ENCODE assay signal across 20 mouse cellular contexts in genomic region chr1:182436746-182437145, GRCm38 (mm10).
"Had no signal": no experiment of that assay in that cellular context is flagged by ENCODE, and none has a peak within 500 bp of the region (broad histone marks: within the 10 kb centered on the region; RNA-seq: fewer than 3 reads in every experiment).

No protein-coding gene starts in this region.

- H3K4me1 ChIP-seq: limb, embryonic 12.5 days; midbrain, embryonic 12.5 days; midbrain, embryonic 15.5 days; neural tube, embryonic 12.5 days had no signal

- H3K27me3 ChIP-seq: kidney, embryonic 15.5 days; limb, embryonic 12.5 days; limb, embryonic 15.5 days; midbrain, embryonic 12.5 days; midbrain, embryonic 15.5 days; neural tube, embryonic 12.5 days; neural tube, embryonic 15.5 days had no signal

- H3K4me3 ChIP-seq: kidney, embryonic 15.5 days; layer of hippocampus, adult 2 months; limb, embryonic 12.5 days; limb, embryonic 15.5 days; midbrain, embryonic 12.5 days; midbrain, embryonic 15.5 days; neural tube, embryonic 12.5 days; neural tube, embryonic 15.5 days had no signal

- H3K27ac ChIP-seq: kidney, embryonic 15.5 days; layer of hippocampus, adult 2 months; limb, embryonic 12.5 days; limb, embryonic 15.5 days; liver, embryonic 14.5 days; macrophage; midbrain, embryonic 12.5 days; midbrain, embryonic 15.5 days; neural tube, embryonic 12.5 days; neural tube, embryonic 15.5 days; stomach, postnatal 0 days had no signal

- DNase-seq: kidney, adult 8-10 months; layer of hippocampus, adult 9-11 months; liver, postnatal 0 days; lung, embryonic 14.5 days; right cerebral cortex, adult 18-20 months; right cerebral cortex, postnatal 14 days; right cerebral cortex, postnatal 4 days; thymus, adult 18-20 months; thymus, postnatal 36 days had no signal
